Mouse (Mus musculus) bone marrow macrophage, adult 2 months (primary cell): ENCODE data around the gene Ogfrl1. TPM values are rescaled to one million over a fixed set of nuclear protein-coding genes. Genes with fewer than 3 reads are reported as not detected.
A peak's percentile ranks its signal among the peaks of the same experiment; 100 is the strongest.
"Not testable (repeated sequence)": the region's sequence is repeated elsewhere in the genome, so short reads cannot be mapped to it uniquely, and the experiment has no call there.

Experiments used
- H3K27ac ChIP-seq: 2 replicates; pipeline ENCODE4 v1.5.1; 2012; ENCODE audit warnings: low read depth, low read length; ENCODE audit not compliant: insufficient read depth
- H3K4me1 ChIP-seq: 2 replicates; pipeline ENCODE4 v1.6.1; 2012; ENCODE audit warnings: low read length; ENCODE audit not compliant: control insufficient read depth, insufficient read depth
- H3K4me3 ChIP-seq: 2 replicates; pipeline ENCODE4 v1.5.1; 2012; ENCODE audit warnings: mild to moderate bottlenecking, low read length, moderate library complexity; ENCODE audit not compliant: insufficient read depth
- CTCF ChIP-seq: IDR thresholded peaks from 2 replicates; pipeline ENCODE4 v1.5.1; 2012; ENCODE audit warnings: low read depth, mild to moderate bottlenecking, low read length, moderate library complexity
- POLR2A ChIP-seq: IDR thresholded peaks from 2 replicates; pipeline ENCODE4 v1.6.1; 2012; ENCODE audit warnings: mild to moderate bottlenecking, low read depth, low read length, borderline replicate concordance
- polyA plus RNA-seq: library from polyadenylated mRNA; stranded (reverse); fragments of >200 nt; gene quantifications from 2 replicates; pipeline ENCODE4 v1.2.4, GENCODE M21; 2012; ENCODE audit not compliant: missing spikeins, insufficient read depth, insufficient read length

Gene Ogfrl1
- polyA plus RNA-seq, 1 experiment = 33.2 TPM

DNA sequence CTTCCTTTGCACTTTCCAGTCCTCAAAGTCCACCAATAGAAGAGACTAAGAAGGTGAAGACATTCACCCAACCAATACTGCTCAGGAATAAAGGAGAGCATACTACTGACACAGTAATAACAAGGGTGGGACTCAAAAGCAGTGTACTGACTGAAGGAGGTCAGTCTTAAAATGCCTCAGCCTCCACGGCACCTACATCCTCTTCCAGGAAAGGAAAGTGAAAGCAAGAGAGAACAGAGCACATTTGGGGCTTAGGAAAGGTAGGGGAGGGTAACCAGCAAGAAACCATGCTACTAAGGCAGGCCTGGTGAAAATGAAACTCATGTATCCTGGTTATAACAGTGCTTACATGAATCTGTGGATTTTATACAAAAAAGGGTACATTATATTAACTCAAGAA lies 2.0 kb upstream of the Ogfrl1 start:
- no peak overlapping the region for H3K4me3 ChIP-seq
- peaks cover 8% of the 10 kb centered on the region for H3K4me1 ChIP-seq
- no peak overlapping the region for H3K27ac ChIP-seq
- TF ChIP-seq CTCF (no peak), POLR2A (no peak)

GRCm38 (mm10) chr1:23394356-23394755 lies 3.2 kb downstream of the Ogfrl1 start:
- H3K27ac ChIP-seq, H3K4me1 ChIP-seq, H3K4me3 ChIP-seq: not testable (repeated sequence)

DNA sequence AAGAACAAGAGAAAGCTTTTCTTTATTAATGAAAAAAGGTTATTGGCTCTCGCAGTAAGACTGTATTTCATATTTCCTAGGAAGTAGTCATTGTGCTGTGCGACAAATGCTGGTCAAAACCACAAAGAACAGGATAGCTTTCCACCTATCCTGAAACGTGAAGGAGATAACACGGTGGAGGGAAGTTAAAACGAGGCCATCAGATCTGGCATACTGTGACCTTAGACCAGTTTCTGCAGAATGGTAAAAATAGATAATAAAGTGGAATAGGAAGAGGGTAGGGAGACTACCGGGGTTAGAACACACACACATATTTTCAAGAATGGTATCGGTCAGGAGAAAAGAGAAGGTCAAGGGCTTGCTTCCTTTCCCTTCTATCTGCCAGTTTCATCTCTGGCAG lies 5.8 kb downstream of the Ogfrl1 start:
- no peak overlapping the region for H3K27ac ChIP-seq
- H3K4me3 ChIP-seq = no peak overlapping the region
- TF ChIP-seq CTCF (no peak), POLR2A (no peak)
- no peaks in the 10 kb centered on the region for H3K4me1 ChIP-seq

DNA sequence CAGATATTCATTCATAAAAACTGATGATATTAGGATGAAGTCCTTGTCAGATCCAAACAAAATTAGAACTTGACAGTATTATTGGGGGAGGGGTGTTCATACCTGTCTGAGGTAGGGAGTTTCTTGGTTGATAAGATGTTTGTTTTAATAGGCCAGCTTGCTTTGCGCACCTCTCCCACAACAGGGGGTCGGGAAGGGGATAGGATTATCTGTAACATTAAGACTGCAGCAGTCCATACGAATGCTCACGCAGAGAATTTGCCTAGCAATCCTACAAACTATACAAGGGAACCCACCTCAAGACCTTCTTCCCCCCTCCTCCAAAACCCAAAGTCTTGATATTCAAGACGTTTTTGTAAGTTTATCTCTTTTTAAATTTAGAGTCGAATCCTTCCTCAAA lies 13.2 kb downstream of the Ogfrl1 start:
- Histone ChIP-seq H3K27ac (no peak overlapping the region), H3K4me3 (no peak overlapping the region), H3K4me1 (peaks cover 20% of the 10 kb centered on the region)
- TF ChIP-seq POLR2A = no peak
- TF ChIP-seq CTCF = no peak

- H3K27ac ChIP-seq = peak overlapping the region; percentile 65
- H3K4me3 ChIP-seq = peak overlapping the region; percentile 60
- peaks cover 24% of the 10 kb centered on the region for H3K4me1 ChIP-seq
- TF ChIP-seq CTCF (no peak), POLR2A (no peak)
These were observed 14.5 kb downstream of the Ogfrl1 start for GRCm38 (mm10) chr1:23382806-23383653.

- Histone ChIP-seq H3K4me3 (peak overlapping the region; percentile 60), H3K27ac (peak overlapping the region; percentile 53; the same call in 1 of the 2 replicates), H3K4me1 (peaks cover 24% of the 10 kb centered on the region)
- no peak for TF ChIP-seq CTCF
- TF ChIP-seq POLR2A = no peak
These were observed 15.1 kb downstream of the Ogfrl1 start for GRCm38 (mm10) chr1:23382461-23382805.

DNA sequence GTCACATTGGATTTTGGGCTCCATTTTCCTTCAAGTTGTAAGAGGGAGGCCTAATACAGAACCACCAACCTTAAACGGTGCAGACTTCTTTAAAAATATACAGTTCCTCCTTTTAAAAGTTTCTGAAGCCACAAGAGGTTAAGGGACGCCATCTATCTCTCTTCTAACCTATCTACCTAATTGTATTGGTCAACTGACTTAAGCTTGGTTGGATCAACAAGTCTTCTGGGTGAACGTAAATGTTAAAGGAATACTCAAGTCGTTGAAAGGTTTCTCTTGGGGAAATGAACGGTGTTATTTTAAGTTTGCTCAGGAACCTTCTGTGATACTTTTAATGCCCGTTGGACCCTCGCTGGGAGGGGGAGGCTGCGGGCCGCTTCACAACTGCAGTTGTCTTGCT lies 15.5 kb downstream of the Ogfrl1 start:
- TF ChIP-seq CTCF (no peak), POLR2A (no peak)
- no peak overlapping the region for H3K27ac ChIP-seq
- H3K4me1 ChIP-seq = peaks cover 24% of the 10 kb centered on the region
- peak overlapping the region; percentile 60 for H3K4me3 ChIP-seq

GRCm38 (mm10) chr1:23379911-23380740 lies 17.4 kb downstream of the Ogfrl1 start:
- peaks cover 24% of the 10 kb centered on the region for H3K4me1 ChIP-seq
- TF ChIP-seq CTCF (no peak), POLR2A (no peak)
- peak overlapping the region; percentile 54 for H3K4me3 ChIP-seq
- peak overlapping the region; percentile 59 for H3K27ac ChIP-seq

DNA sequence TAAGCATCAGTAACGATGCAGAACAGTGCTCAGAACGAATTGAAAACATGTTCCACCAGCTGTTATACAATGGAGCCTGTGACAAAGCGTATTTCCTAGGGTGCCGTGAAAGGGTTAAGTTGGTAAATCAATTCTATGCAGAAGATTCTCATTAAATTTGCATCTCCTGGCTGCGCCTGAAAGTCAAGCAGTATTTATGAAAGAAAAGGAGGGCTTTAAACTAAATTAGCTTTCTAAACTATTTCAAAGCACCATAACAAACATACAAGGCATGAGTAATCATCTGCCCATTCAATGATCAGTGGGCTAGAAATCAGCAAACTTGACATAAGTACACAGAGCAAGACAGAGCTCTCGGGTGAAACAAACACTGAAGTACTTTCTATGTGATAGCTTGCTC lies 18.3 kb downstream of the Ogfrl1 start:
- peaks cover 20% of the 10 kb centered on the region for H3K4me1 ChIP-seq
- TF ChIP-seq CTCF (no peak), POLR2A (no peak)

GRCm38 (mm10) chr1:23377572-23377971 lies 20.0 kb downstream of the Ogfrl1 start:
- no peak overlapping the region for H3K4me3 ChIP-seq
- H3K27ac ChIP-seq = no peak overlapping the region
- TF ChIP-seq CTCF (no peak), POLR2A (no peak)
- peaks cover 13% of the 10 kb centered on the region for H3K4me1 ChIP-seq

More for the DNA sequence above, 18.3 kb downstream of the Ogfrl1 start:
- peak overlapping the region; percentile 57 for H3K27ac ChIP-seq
- H3K4me3 ChIP-seq = peak overlapping the region; percentile 54; the same call in 1 of the 2 replicates
